Mouse (Mus musculus): ENCODE measurements around the gene Nelfcd. TPM values are rescaled to one million over a fixed set of nuclear protein-coding genes. Genes with fewer than 3 reads are reported as not detected.

Nelfcd gene
- polyA plus RNA-seq, 2 experiments, result 109 to 118 TPM

- H3K9me3 ChIP-seq (ENCODE audit: control insufficient read depth, low read length), result no peaks in the 10 kb centered on the region
- no peak for TF ChIP-seq POLR2A (IDR thresholded peaks at IDR 0.05; ENCODE audit: borderline replicate concordance, extremely low read depth, insufficient read depth, insufficient read length)
- no peaks in the 10 kb centered on the region for H3K4me1 ChIP-seq (ENCODE audit: control insufficient read depth, insufficient read depth, low read length)
- WGBS, result 85% methylated on average over 18 of the region's 18 CpGs
- H3K27me3 ChIP-seq (ENCODE audit: control insufficient read depth, insufficient read depth, low read length), result no peaks in the 10 kb centered on the region
- peaks cover 81% of the 10 kb centered on the region for H3K36me3 ChIP-seq (ENCODE audit: control insufficient read depth, insufficient read depth, low read length)
- H3K27ac ChIP-seq (replicated peaks; ENCODE audit: low read depth, low read length), result no peak overlapping the region
- ATAC-seq (ENCODE audit: low FRiP score, low read depth), result no peak
- no peak overlapping the region for H3K9ac ChIP-seq (ENCODE audit: low read depth, low read length, severe bottlenecking)
- no peak for DNase-seq (ENCODE audit: low spot score)
- no peak overlapping the region for H3K4me2 ChIP-seq (replicated peaks; ENCODE audit: low read depth, low read length, severe bottlenecking)
- H3K4me3 ChIP-seq (replicated peaks; ENCODE audit: low read length), result no peak overlapping the region
These were observed 12.7 kb downstream of the Nelfcd start for GRCm38 (mm10) chr2:174428076-174428835.

DNA sequence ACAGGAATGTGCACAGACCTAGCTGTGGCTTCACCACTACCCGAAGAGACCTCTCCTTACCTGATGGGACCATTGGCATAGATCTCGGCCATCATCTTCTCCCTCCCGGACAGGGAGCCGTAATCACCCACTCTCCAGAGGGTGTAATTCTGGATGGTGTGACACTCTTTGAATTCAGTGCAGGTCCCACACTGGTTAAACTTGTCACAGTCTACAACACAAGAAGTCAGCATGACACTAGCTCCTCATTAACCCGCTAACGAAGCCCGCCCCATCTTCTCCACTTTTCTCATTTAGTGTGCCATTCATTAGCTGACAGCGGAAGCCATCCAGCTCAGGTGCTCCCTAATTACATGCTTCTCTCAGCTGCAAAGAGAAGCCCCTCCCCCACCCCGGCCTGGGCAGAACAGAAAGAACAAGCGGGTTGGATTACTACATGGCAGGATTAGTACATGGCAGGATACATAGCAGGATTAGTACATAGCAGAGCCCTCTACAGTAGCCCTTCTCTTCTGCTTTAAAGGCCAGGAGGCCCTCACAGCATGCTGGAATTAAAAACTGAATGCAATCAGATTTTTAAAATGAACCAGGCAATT, 13.5 kb downstream of the Nelfcd start:
- no peak overlapping the region for H3K4me3 ChIP-seq (replicated peaks; ENCODE audit: low read length)
- no peaks in the 10 kb centered on the region for H3K27me3 ChIP-seq (ENCODE audit: control insufficient read depth, insufficient read depth, low read length)
- TF ChIP-seq POLR2A (IDR thresholded peaks at IDR 0.05; ENCODE audit: borderline replicate concordance, extremely low read depth, insufficient read depth, insufficient read length), result no peak
- no peak overlapping the region for H3K4me2 ChIP-seq (replicated peaks; ENCODE audit: low read depth, low read length, severe bottlenecking)
- DNase-seq (ENCODE audit: low spot score), result no peak
- WGBS, result 73% methylated on average over 10 of the region's 10 CpGs
- peaks cover 78% of the 10 kb centered on the region for H3K36me3 ChIP-seq (ENCODE audit: control insufficient read depth, insufficient read depth, low read length)
- no peak overlapping the region for H3K27ac ChIP-seq (replicated peaks; ENCODE audit: low read depth, low read length)
- no peak overlapping the region for H3K9ac ChIP-seq (ENCODE audit: low read depth, low read length, severe bottlenecking)
- H3K4me1 ChIP-seq (ENCODE audit: control insufficient read depth, insufficient read depth, low read length), result no peaks in the 10 kb centered on the region
- no peaks in the 10 kb centered on the region for H3K9me3 ChIP-seq (ENCODE audit: control insufficient read depth, low read length)
- no peak for ATAC-seq (ENCODE audit: low FRiP score, low read depth)

GRCm38 (mm10) chr2:174434943-174435342, 19.3 kb downstream of the Nelfcd start:
- WGBS, result 95% methylated on average over 9 of the region's 9 CpGs
- no peak for TF ChIP-seq POLR2A (IDR thresholded peaks at IDR 0.05; ENCODE audit: borderline replicate concordance, extremely low read depth, insufficient read depth, insufficient read length)
- ATAC-seq (ENCODE audit: low FRiP score, low read depth) (no peak), DNase-seq (ENCODE audit: low spot score) (no peak)
- no peak overlapping the region for H3K9ac ChIP-seq (ENCODE audit: low read depth, low read length, severe bottlenecking)
- no peaks in the 10 kb centered on the region for H3K27me3 ChIP-seq (ENCODE audit: control insufficient read depth, insufficient read depth, low read length)
- H3K36me3 ChIP-seq (ENCODE audit: control insufficient read depth, insufficient read depth, low read length), result peaks cover 37% of the 10 kb centered on the region
- no peak overlapping the region for H3K27ac ChIP-seq (replicated peaks; ENCODE audit: low read depth, low read length)
- no peaks in the 10 kb centered on the region for H3K9me3 ChIP-seq (ENCODE audit: control insufficient read depth, low read length)
- H3K4me1 ChIP-seq (ENCODE audit: control insufficient read depth, insufficient read depth, low read length), result peaks cover 15% of the 10 kb centered on the region
- H3K4me2 ChIP-seq (replicated peaks; ENCODE audit: low read depth, low read length, severe bottlenecking), result no peak overlapping the region
- no peak overlapping the region for H3K4me3 ChIP-seq (replicated peaks; ENCODE audit: low read length)

DNA sequence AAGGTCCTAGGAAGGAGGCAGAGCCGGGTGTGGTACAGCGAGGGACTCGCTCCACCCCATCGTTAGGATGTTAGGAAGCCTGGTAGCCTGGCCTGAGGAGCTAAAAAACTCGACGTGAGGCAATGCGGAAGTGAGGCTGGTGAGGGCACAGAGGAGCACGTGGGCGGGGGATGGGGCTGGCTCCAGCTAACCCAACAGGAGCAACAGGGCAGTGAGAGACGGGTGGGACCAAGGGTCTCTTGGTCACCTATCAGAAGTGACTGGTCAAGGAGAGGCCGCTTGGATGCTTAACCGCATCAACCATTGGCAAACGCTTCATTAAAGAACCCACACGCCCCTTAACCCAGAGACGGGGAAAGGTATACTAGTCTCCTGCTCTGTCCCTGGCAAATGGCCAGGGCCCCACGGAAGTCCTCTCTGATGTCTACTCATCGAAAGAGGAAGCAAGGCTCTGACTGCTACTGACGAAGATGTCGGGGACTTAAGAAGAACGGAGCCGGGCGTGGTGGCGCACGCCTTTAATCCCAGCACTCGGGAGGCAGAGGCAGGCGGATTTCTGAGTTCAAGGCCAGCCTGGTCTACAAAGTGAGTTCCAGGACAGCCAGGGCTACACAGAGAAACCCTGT, 20.6 kb downstream of the Nelfcd start:
- 87% methylated on average over 26 of the region's 26 CpGs for WGBS

DNA sequence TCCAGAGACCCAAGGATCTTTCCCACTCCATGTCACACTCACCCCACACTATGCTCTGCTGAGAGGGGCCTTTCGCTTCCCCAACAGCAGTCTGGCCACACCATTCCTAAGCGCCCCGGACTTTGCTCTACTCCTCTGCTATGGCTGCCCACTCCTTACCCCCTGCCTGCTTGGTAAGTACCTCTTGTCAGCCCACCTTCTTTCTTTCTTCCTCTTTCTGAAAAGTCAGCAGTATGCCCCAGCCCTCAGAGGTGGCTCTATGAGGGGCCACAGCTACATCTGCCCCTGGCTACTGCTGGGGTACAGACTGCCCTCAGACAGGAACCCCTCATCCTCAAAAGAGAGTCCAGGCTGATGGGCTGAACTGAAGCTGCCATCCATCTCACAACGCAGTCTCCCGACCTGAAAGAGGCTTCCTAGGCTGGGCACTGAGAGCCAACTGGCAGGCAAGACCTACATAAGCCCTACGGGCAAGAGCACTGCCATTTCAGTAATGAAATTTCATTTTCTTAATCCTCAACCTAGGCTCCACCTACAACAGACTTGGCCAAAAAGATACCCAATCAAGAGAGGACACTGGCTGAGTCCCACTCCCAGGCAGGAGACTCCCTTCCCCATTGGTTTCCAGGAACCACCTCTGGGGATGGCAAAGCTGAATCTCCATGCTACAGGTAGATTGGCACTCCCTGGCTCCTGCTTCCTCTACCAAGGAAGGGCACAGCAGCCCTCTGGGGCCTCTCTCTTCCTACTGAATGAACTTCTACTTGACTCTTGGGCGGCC, 21.5 kb downstream of the Nelfcd start:
- Histone ChIP-seq H3K4me3 (replicated peaks; ENCODE audit: low read length) (no peak overlapping the region), H3K4me1 (ENCODE audit: control insufficient read depth, insufficient read depth, low read length) (peaks cover 15% of the 10 kb centered on the region), H3K9me3 (ENCODE audit: control insufficient read depth, low read length) (no peaks in the 10 kb centered on the region), H3K4me2 (replicated peaks; ENCODE audit: low read depth, low read length, severe bottlenecking) (peak overlapping the region; percentile 10; the same call in 1 of the 2 replicates), H3K36me3 (ENCODE audit: control insufficient read depth, insufficient read depth, low read length) (peaks cover 32% of the 10 kb centered on the region), H3K27ac (replicated peaks; ENCODE audit: low read depth, low read length) (no peak overlapping the region), H3K9ac (ENCODE audit: low read depth, low read length, severe bottlenecking) (no peak overlapping the region), H3K27me3 (ENCODE audit: control insufficient read depth, insufficient read depth, low read length) (no peaks in the 10 kb centered on the region)
- DNase-seq (ENCODE audit: low spot score) (no peak), ATAC-seq (ENCODE audit: low FRiP score, low read depth) (no peak)
- whole genome bisulfite sequencing, result 94% methylated on average over 7 of the region's 7 CpGs
- TF ChIP-seq POLR2A (IDR thresholded peaks at IDR 0.05; ENCODE audit: borderline replicate concordance, extremely low read depth, insufficient read depth, insufficient read length), result no peak

More for the DNA sequence above, 20.6 kb downstream of the Nelfcd start:
- no peak overlapping the region for H3K4me2 ChIP-seq (replicated peaks; ENCODE audit: low read depth, low read length, severe bottlenecking)
- peaks cover 15% of the 10 kb centered on the region for H3K4me1 ChIP-seq (ENCODE audit: control insufficient read depth, insufficient read depth, low read length)
- H3K27me3 ChIP-seq (ENCODE audit: control insufficient read depth, insufficient read depth, low read length), result no peaks in the 10 kb centered on the region
- ATAC-seq (ENCODE audit: low FRiP score, low read depth) (no peak), DNase-seq (ENCODE audit: low spot score) (no peak)
- H3K9me3 ChIP-seq (ENCODE audit: control insufficient read depth, low read length), result no peaks in the 10 kb centered on the region
- TF ChIP-seq POLR2A (IDR thresholded peaks at IDR 0.05; ENCODE audit: borderline replicate concordance, extremely low read depth, insufficient read depth, insufficient read length), result no peak
- peaks cover 32% of the 10 kb centered on the region for H3K36me3 ChIP-seq (ENCODE audit: control insufficient read depth, insufficient read depth, low read length)
- no peak overlapping the region for H3K4me3 ChIP-seq (replicated peaks; ENCODE audit: low read length)
- H3K9ac ChIP-seq (ENCODE audit: low read depth, low read length, severe bottlenecking), result no peak overlapping the region
- H3K27ac ChIP-seq (replicated peaks; ENCODE audit: low read depth, low read length), result no peak overlapping the region
